Mouse (Mus musculus): Measurements from ENCODE around the gene Ciart. TPM values are rescaled to one million over a fixed set of nuclear protein-coding genes. Genes with fewer than 3 reads are reported as not detected.
A peak's percentile ranks its signal among the peaks of the same experiment; 100 is the strongest.

Ciart gene
- polyA plus RNA-seq, 1 experiment: 63.6 TPM

DNA sequence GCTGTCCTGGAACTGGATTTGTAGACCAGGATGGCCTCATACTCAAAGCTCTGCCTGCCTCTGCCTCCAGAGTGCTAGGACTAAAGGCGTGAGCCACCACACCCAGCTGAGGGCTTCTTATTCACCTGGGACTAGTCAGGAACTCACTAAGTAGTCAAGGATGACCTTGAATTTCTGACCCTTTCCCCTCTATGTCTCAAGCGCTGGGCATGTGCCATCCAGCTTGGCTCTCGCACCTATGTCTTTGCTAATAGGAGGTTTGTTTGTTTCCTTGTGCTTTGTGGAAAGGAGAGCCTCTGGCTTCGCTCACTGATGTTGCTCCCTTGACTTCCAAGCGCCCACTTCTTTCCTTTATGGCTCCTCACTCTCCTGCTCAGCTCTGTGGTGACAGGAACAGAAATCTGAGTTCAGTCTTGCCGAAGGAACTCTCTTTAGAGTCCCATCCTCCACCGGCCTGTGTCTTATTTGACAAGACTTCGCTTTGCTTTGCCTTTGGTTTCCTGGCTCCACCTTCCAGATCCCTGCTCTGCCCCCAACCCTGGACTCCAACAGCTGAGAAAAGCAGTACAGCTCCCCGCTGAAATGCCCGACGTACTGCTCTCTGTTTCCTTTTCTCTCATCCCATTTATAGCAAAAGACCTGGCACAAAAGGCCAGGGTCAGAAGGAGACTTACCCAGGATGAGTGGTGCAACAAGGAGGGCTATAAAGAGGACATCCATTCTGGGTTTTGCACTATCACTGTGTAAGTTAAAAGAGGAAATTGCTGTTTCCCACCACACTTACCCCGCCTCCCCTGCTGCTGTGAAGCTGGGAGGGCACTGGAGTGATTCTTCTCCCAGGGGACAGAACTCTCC, 9.4 kb upstream of the Ciart start, which contains the start of gene BC028528:
BC028528 (minus strand) TSS at position 795 of the 855 bp plus-strand sequence.
- H3K4me3 ChIP-seq (ENCODE audit: insufficient read depth, low read length): peak within 1 kb of the TSS; percentile 8
- TF ChIP-seq POLR2A (IDR thresholded peaks at IDR 0.05; ENCODE audit: extremely low read depth, insufficient read depth, low read length): no peak
- TF ChIP-seq CTCF (IDR thresholded peaks at IDR 0.05; ENCODE audit: extremely low read depth, insufficient read depth, low read length): no peak
- 0 out of 2 replicates have a peak, but pooled peaks cover 3% of the 10 kb centered on the region for H3K4me1 ChIP-seq (ENCODE audit: control insufficient read depth, insufficient read depth, low read length)
- H3K27ac ChIP-seq (ENCODE audit: insufficient read depth, low read length): peak within 1 kb of the TSS; percentile 90

DNA sequence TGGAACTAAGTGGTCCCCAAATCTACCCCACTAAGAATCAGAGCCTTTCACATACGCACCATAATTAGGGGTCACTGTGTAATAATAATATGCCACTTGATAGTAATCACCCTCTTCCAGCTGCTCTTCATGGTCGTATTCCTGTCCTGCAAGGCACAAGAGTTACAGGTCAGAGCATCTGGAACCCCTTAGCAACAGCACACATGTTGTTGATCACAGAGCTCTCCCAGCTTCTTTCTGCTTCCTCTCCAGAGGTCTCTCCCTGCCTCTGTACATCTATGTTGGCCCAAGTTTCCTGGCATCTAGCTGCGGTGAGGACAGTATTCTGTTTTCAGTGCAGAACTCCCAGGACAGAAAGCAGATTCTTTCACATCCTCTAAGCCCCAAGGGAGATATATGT, 7.6 kb upstream of the Ciart start:
- Histone ChIP-seq H3K4me3 (ENCODE audit: insufficient read depth, low read length) (no peak overlapping the region), H3K4me1 (ENCODE audit: control insufficient read depth, insufficient read depth, low read length) (0 out of 2 replicates have a peak, but pooled peaks cover 3% of the 10 kb centered on the region), H3K27ac (ENCODE audit: insufficient read depth, low read length) (no peak overlapping the region)
- TF ChIP-seq POLR2A (IDR thresholded peaks at IDR 0.05; ENCODE audit: extremely low read depth, insufficient read depth, low read length) (no peak), CTCF (IDR thresholded peaks at IDR 0.05; ENCODE audit: extremely low read depth, insufficient read depth, low read length) (no peak)

- Histone ChIP-seq H3K27ac (ENCODE audit: insufficient read depth, low read length) (no peak overlapping the region), H3K4me1 (ENCODE audit: control insufficient read depth, insufficient read depth, low read length) (peaks cover 4% of the 10 kb centered on the region; the same call in 1 of the 2 replicates), H3K4me3 (ENCODE audit: insufficient read depth, low read length) (no peak overlapping the region)
- no peak for TF ChIP-seq POLR2A (IDR thresholded peaks at IDR 0.05; ENCODE audit: extremely low read depth, insufficient read depth, low read length)
- TF ChIP-seq CTCF (IDR thresholded peaks at IDR 0.05; ENCODE audit: extremely low read depth, insufficient read depth, low read length): no peak
Observed at GRCm38 (mm10) chr3:95887596-95887995, 5.5 kb upstream of the Ciart start.

GRCm38 (mm10) chr3:95884400-95884799, 2.3 kb upstream of the Ciart start:
- no peak for TF ChIP-seq POLR2A (IDR thresholded peaks at IDR 0.05; ENCODE audit: extremely low read depth, insufficient read depth, low read length)
- no peak for TF ChIP-seq CTCF (IDR thresholded peaks at IDR 0.05; ENCODE audit: extremely low read depth, insufficient read depth, low read length)
- peaks cover 1% of the 10 kb centered on the region; the same call in 1 of the 2 replicates for H3K4me1 ChIP-seq (ENCODE audit: control insufficient read depth, insufficient read depth, low read length)
- no peak overlapping the region for H3K4me3 ChIP-seq (ENCODE audit: insufficient read depth, low read length)
- H3K27ac ChIP-seq (ENCODE audit: insufficient read depth, low read length): no peak overlapping the region

- TF ChIP-seq CTCF (IDR thresholded peaks at IDR 0.05; ENCODE audit: extremely low read depth, insufficient read depth, low read length) (peak; percentile 58), POLR2A (IDR thresholded peaks at IDR 0.05; ENCODE audit: extremely low read depth, insufficient read depth, low read length) (no peak)
- Histone ChIP-seq H3K4me1 (ENCODE audit: control insufficient read depth, insufficient read depth, low read length) (peaks cover 1% of the 10 kb centered on the region; the same call in 1 of the 2 replicates), H3K4me3 (ENCODE audit: insufficient read depth, low read length) (peak overlapping the region; percentile 88), H3K27ac (ENCODE audit: insufficient read depth, low read length) (peak overlapping the region; percentile 75)
Observed at GRCm38 (mm10) chr3:95882816-95883425, 870 bp upstream of the Ciart start.

GRCm38 (mm10) chr3:95879063-95879462, 3.0 kb downstream of the Ciart start:
- Histone ChIP-seq H3K27ac (ENCODE audit: insufficient read depth, low read length) (no peak overlapping the region), H3K4me1 (ENCODE audit: control insufficient read depth, insufficient read depth, low read length) (peaks cover 1% of the 10 kb centered on the region; the same call in 1 of the 2 replicates), H3K4me3 (ENCODE audit: insufficient read depth, low read length) (no peak overlapping the region)
- TF ChIP-seq POLR2A (IDR thresholded peaks at IDR 0.05; ENCODE audit: extremely low read depth, insufficient read depth, low read length) (no peak), CTCF (IDR thresholded peaks at IDR 0.05; ENCODE audit: extremely low read depth, insufficient read depth, low read length) (no peak)

DNA sequence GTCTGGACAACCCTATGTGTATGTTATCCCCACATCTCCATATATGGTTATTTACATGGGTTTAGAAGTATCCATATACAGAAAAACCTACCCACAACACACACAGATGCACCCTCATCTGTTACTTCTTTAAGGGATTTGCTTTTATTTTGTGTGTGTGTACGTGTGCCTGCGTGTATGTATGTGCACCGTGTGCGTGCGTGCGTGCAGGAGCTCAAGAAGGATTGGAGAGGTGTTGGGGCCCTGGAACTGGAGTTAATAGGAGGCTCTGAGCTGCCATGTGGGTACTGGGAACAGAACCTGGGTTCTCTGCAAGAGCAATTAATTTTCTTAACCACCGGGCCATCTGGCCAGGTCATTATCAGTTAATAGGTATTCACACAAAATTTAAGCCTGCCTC, 10.0 kb downstream of the Ciart start:
- no peak overlapping the region for H3K27ac ChIP-seq (ENCODE audit: insufficient read depth, low read length)
- H3K4me3 ChIP-seq (ENCODE audit: insufficient read depth, low read length): peak overlapping the region; percentile 41
- no peak for TF ChIP-seq CTCF (IDR thresholded peaks at IDR 0.05; ENCODE audit: extremely low read depth, insufficient read depth, low read length)
- no peak for TF ChIP-seq POLR2A (IDR thresholded peaks at IDR 0.05; ENCODE audit: extremely low read depth, insufficient read depth, low read length)
- H3K4me1 ChIP-seq (ENCODE audit: control insufficient read depth, insufficient read depth, low read length): no peaks in the 10 kb centered on the region; the same call in 1 of the 2 replicates

DNA sequence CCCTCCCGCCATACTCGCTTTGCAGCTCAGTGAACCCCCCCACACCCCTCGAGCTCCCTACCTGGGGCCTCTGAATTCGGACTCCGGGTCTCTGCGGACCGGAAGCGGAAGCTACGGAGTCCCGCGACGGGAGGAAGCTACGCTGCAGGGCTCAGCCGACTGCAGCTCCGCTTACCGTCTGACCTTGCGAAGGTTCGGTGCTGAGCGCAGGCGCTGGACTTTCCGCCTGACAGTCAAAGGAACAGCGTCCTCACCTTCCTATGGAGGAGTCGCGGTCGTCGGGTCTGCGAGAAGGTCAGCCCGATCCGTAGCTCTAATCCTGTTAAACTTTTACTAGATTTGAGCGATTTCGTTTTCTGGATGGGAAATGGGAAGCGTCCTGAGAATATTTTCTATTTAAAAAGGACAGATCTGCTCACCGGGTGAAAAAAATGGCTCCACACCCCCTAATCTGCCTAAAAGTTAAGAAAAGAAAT, 10.6 kb downstream of the Ciart start, which contains the start of gene Mrps21:
Mrps21 (minus strand) TSS at position 128 of the 476 bp plus-strand sequence.
- no peak within 1 kb of the TSS for H3K27ac ChIP-seq (ENCODE audit: insufficient read depth, low read length)
- H3K4me3 ChIP-seq (ENCODE audit: insufficient read depth, low read length): peak within 1 kb of the TSS; percentile 41

GRCm38 (mm10) chr3:95870976-95871375, 11.1 kb downstream of the Ciart start:
- Histone ChIP-seq H3K4me3 (ENCODE audit: insufficient read depth, low read length) (peak overlapping the region; percentile 41), H3K4me1 (ENCODE audit: control insufficient read depth, insufficient read depth, low read length) (no peaks in the 10 kb centered on the region; the same call in 1 of the 2 replicates), H3K27ac (ENCODE audit: insufficient read depth, low read length) (no peak overlapping the region)
- TF ChIP-seq POLR2A (IDR thresholded peaks at IDR 0.05; ENCODE audit: extremely low read depth, insufficient read depth, low read length): no peak
- TF ChIP-seq CTCF (IDR thresholded peaks at IDR 0.05; ENCODE audit: extremely low read depth, insufficient read depth, low read length): no peak

More for the DNA sequence above, 10.6 kb downstream of the Ciart start, which contains the start of gene Mrps21:
- H3K4me1 ChIP-seq (ENCODE audit: control insufficient read depth, insufficient read depth, low read length): no peaks in the 10 kb centered on the region; the same call in 1 of the 2 replicates
- no peak for TF ChIP-seq CTCF (IDR thresholded peaks at IDR 0.05; ENCODE audit: extremely low read depth, insufficient read depth, low read length)
- TF ChIP-seq POLR2A (IDR thresholded peaks at IDR 0.05; ENCODE audit: extremely low read depth, insufficient read depth, low read length): peak; percentile 86
